Mouse (Mus musculus): ENCODE results near the gene Nebl. TPM values are rescaled to one million over a fixed set of nuclear protein-coding genes. Genes with fewer than 3 reads are reported as not detected.
A peak's percentile ranks its signal among the peaks of the same experiment; 100 is the strongest.

Gene Nebl
- polyA plus RNA-seq, 1 experiment = 132 TPM

DNA sequence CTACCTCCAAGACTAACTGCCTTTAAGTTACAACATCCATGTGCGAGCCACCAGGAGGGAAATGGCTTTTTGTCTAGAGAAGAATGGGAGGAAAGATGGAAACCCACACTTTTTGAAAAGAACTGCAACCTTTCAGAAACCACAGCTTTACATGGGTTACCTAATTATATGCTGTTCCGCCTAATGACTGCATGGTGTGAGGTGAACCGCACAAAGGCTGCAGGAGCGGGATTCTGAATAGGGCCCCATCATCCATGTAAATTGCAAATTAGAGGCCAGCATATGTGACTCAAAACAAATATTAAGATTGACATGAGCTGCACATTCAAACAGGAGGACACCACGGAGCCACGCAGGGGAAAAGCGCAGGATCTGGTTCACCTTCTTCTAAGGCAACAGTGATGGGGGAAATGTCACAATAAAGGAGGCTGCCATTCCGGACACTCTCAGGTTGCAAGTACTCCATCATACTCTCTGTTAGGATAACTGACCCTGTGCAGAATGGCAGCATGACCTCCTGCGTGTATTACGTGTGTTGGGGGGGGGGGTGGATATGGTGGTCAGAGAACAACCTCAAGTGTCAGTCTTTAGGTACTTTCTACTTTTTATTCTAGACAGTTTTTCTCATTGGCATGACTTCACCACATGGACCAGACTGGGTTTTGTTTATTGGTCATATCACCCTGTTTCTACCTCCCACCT lies 294.4 kb downstream of the Nebl start:
- 96% methylated on average over 10 of the region's 10 CpGs for WGBS
- Histone ChIP-seq H3K4me1 (replicated peaks; ENCODE audit: control insufficient read depth, insufficient read depth, low read length) (no peaks in the 10 kb centered on the region), H3K27ac (ENCODE audit: control insufficient read depth, insufficient read depth, low read length) (no peak overlapping the region), H3K36me3 (ENCODE audit: control insufficient read depth, insufficient read depth, low read length) (no peaks in the 10 kb centered on the region), H3K27me3 (ENCODE audit: control insufficient read depth, insufficient read depth, low read length) (no peaks in the 10 kb centered on the region), H3K4me3 (ENCODE audit: control insufficient read depth, insufficient read depth, low read length) (no peak overlapping the region)
- DNase-seq = no peak
- TF ChIP-seq CTCF (IDR thresholded peaks at IDR 0.05; ENCODE audit: borderline replicate concordance, control insufficient read depth, extremely low read depth, insufficient read depth, low read length, poor library complexity) (no peak), POLR2A (IDR thresholded peaks at IDR 0.05; ENCODE audit: control insufficient read depth, extremely low read depth, insufficient read depth, low read length, poor library complexity) (no peak)

DNA sequence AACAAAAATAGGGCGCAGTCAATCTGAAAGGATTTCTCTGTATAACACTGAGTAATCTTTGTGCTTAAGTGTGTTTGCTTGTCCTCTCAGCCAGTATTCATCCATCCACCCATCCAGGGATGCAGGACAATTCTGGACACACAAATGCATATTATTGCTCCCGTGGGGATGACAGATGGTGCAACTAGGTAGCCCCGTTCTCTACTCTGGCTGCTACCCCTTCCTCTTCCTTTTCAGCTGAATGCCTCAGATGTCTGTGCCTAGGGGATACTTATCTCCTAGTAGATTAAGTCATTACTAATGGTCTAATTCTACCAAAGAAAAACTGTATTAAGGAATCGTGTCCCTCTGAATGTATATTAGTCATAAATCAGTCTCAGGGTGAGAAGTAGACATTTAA lies 296.0 kb downstream of the Nebl start:
- 81% methylated on average over 4 of the region's 4 CpGs for WGBS
- no peaks in the 10 kb centered on the region for H3K36me3 ChIP-seq (ENCODE audit: control insufficient read depth, insufficient read depth, low read length)
- H3K27ac ChIP-seq (ENCODE audit: control insufficient read depth, insufficient read depth, low read length) = no peak overlapping the region
- TF ChIP-seq CTCF (IDR thresholded peaks at IDR 0.05; ENCODE audit: borderline replicate concordance, control insufficient read depth, extremely low read depth, insufficient read depth, low read length, poor library complexity) (no peak), POLR2A (IDR thresholded peaks at IDR 0.05; ENCODE audit: control insufficient read depth, extremely low read depth, insufficient read depth, low read length, poor library complexity) (no peak)
- H3K27me3 ChIP-seq (ENCODE audit: control insufficient read depth, insufficient read depth, low read length) = no peaks in the 10 kb centered on the region
- H3K4me1 ChIP-seq (replicated peaks; ENCODE audit: control insufficient read depth, insufficient read depth, low read length) = no peaks in the 10 kb centered on the region
- DNase-seq = no peak
- H3K4me3 ChIP-seq (ENCODE audit: control insufficient read depth, insufficient read depth, low read length) = no peak overlapping the region

DNA sequence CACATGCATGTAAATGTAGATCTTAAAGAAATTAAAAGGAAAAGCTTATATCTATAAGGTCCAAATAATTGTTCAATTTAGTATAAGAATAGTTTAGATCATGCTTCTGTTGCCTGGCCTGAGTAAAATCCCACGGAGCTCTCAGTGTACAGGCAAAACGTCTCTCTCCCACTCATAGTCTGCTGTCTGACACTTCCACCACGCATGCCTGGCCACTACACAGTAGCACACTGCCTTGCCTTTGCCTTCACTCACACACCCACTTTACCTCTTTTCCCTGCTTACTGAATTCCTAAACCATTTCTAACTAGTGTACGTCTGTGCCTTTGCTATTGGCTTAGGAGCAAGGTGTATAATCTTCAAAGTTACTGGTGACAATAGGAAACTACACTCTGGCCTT lies 302.2 kb downstream of the Nebl start:
- TF ChIP-seq POLR2A (IDR thresholded peaks at IDR 0.05; ENCODE audit: control insufficient read depth, extremely low read depth, insufficient read depth, low read length, poor library complexity) = no peak
- Histone ChIP-seq H3K4me3 (ENCODE audit: control insufficient read depth, insufficient read depth, low read length) (no peak overlapping the region), H3K27ac (ENCODE audit: control insufficient read depth, insufficient read depth, low read length) (no peak overlapping the region), H3K36me3 (ENCODE audit: control insufficient read depth, insufficient read depth, low read length) (no peaks in the 10 kb centered on the region), H3K4me1 (replicated peaks; ENCODE audit: control insufficient read depth, insufficient read depth, low read length) (no peaks in the 10 kb centered on the region), H3K27me3 (ENCODE audit: control insufficient read depth, insufficient read depth, low read length) (no peaks in the 10 kb centered on the region)
- no peak for DNase-seq
- WGBS = 98% methylated on average over 4 of the region's 4 CpGs

DNA sequence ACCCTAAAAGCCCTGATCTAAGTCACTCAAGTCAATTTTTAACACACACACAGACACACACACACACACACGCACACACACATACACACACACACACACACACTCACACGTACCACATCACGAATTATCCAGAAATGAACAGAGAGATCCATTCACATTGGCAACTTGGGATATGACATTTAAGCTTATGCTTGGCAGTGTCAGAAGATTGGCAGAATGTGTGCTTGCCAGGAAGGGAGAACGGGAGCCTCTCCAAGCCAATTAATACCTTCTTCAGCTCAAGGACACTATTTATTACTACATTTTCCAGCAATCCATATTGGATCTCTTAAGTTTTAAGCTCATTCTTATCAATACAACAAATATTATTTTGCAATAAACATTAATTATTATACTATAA lies 303.1 kb downstream of the Nebl start:
- H3K36me3 ChIP-seq (ENCODE audit: control insufficient read depth, insufficient read depth, low read length) = no peaks in the 10 kb centered on the region
- H3K4me3 ChIP-seq (ENCODE audit: control insufficient read depth, insufficient read depth, low read length) = no peak overlapping the region
- TF ChIP-seq CTCF (IDR thresholded peaks at IDR 0.05; ENCODE audit: borderline replicate concordance, control insufficient read depth, extremely low read depth, insufficient read depth, low read length, poor library complexity) = no peak
- TF ChIP-seq POLR2A (IDR thresholded peaks at IDR 0.05; ENCODE audit: control insufficient read depth, extremely low read depth, insufficient read depth, low read length, poor library complexity) = no peak
- H3K27ac ChIP-seq (ENCODE audit: control insufficient read depth, insufficient read depth, low read length) = no peak overlapping the region
- no peaks in the 10 kb centered on the region for H3K4me1 ChIP-seq (replicated peaks; ENCODE audit: control insufficient read depth, insufficient read depth, low read length)
- 91% methylated on average over 4 of the region's 4 CpGs for WGBS
- H3K27me3 ChIP-seq (ENCODE audit: control insufficient read depth, insufficient read depth, low read length) = no peaks in the 10 kb centered on the region
- no peak for DNase-seq

DNA sequence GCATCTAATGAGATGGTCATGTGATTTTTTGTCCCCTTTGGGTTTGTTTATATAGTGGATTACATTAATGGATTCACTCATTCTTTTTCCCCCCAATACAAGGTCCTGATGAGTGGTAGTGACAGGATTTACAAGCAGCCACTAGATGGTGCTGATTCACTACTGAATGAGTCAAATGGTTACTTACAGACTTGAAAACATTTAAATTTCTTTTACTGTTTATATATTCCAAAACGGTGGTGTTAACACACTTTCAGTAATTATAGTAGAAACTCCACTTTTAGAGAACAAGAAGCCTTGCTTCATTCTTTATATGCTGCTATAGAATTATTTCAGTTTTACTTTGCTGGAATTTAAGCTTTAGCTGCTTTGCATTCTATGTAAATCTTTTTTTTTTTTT lies 308.3 kb downstream of the Nebl start:
- no peak overlapping the region for H3K4me3 ChIP-seq (ENCODE audit: control insufficient read depth, insufficient read depth, low read length)
- no peak overlapping the region for H3K27ac ChIP-seq (ENCODE audit: control insufficient read depth, insufficient read depth, low read length)
- 0% methylated on average over 1 of the region's 1 CpGs for WGBS
- no peaks in the 10 kb centered on the region for H3K27me3 ChIP-seq (ENCODE audit: control insufficient read depth, insufficient read depth, low read length)
- no peak for TF ChIP-seq CTCF (IDR thresholded peaks at IDR 0.05; ENCODE audit: borderline replicate concordance, control insufficient read depth, extremely low read depth, insufficient read depth, low read length, poor library complexity)
- TF ChIP-seq POLR2A (IDR thresholded peaks at IDR 0.05; ENCODE audit: control insufficient read depth, extremely low read depth, insufficient read depth, low read length, poor library complexity) = no peak
- H3K36me3 ChIP-seq (ENCODE audit: control insufficient read depth, insufficient read depth, low read length) = no peaks in the 10 kb centered on the region
- H3K4me1 ChIP-seq (replicated peaks; ENCODE audit: control insufficient read depth, insufficient read depth, low read length) = no peaks in the 10 kb centered on the region
- DNase-seq = peak; percentile 30

DNA sequence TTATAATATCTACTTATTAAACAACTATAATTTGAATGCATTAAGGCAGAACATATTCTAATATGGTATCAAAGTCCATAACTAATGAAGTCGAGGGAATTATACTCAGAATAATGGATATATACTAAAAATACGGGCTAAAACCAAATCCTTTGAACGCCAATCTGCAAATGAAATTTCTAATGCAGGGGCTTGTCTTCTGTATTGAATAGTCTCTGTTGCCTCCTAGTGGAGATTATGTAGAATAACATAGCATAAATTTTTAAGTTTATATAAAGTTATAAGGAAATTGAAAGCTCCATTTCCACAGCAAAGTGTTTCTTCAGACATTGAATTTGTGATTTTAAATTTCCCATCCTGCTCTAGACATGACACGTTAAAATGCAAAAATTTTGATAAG lies 315.9 kb downstream of the Nebl start:
- Histone ChIP-seq H3K4me3 (ENCODE audit: control insufficient read depth, insufficient read depth, low read length) (no peak overlapping the region), H3K27ac (ENCODE audit: control insufficient read depth, insufficient read depth, low read length) (no peak overlapping the region), H3K36me3 (ENCODE audit: control insufficient read depth, insufficient read depth, low read length) (no peaks in the 10 kb centered on the region), H3K4me1 (replicated peaks; ENCODE audit: control insufficient read depth, insufficient read depth, low read length) (peaks cover 9% of the 10 kb centered on the region), H3K27me3 (ENCODE audit: control insufficient read depth, insufficient read depth, low read length) (no peaks in the 10 kb centered on the region)
- TF ChIP-seq CTCF (IDR thresholded peaks at IDR 0.05; ENCODE audit: borderline replicate concordance, control insufficient read depth, extremely low read depth, insufficient read depth, low read length, poor library complexity) (no peak), POLR2A (IDR thresholded peaks at IDR 0.05; ENCODE audit: control insufficient read depth, extremely low read depth, insufficient read depth, low read length, poor library complexity) (no peak)
- 11% methylated on average over 4 of the region's 4 CpGs for WGBS
- no peak for DNase-seq

DNA sequence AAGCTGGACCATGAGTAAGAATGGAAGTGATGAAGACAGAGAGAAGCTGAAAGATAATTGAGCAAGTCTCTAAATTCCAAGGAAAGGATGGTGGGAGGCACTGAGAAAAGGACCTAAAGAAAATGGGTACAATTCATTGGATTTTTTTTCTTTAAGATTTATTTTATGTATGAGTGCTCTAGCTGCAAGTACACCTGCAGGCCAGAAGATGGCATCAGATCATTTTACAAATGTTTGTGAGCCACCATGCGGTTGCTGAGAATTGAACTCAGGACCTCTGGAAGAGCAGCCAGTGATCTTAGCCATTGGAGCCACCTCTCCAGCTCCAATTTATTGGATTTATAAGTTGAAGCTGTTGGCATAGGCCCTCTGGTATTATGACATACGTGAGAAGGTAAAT lies 316.9 kb downstream of the Nebl start:
- WGBS = 89% methylated on average over 2 of the region's 2 CpGs
- no peak for TF ChIP-seq CTCF (IDR thresholded peaks at IDR 0.05; ENCODE audit: borderline replicate concordance, control insufficient read depth, extremely low read depth, insufficient read depth, low read length, poor library complexity)
- TF ChIP-seq POLR2A (IDR thresholded peaks at IDR 0.05; ENCODE audit: control insufficient read depth, extremely low read depth, insufficient read depth, low read length, poor library complexity) = no peak
- H3K4me1 ChIP-seq (replicated peaks; ENCODE audit: control insufficient read depth, insufficient read depth, low read length) = peaks cover 9% of the 10 kb centered on the region
- H3K27ac ChIP-seq (ENCODE audit: control insufficient read depth, insufficient read depth, low read length) = no peak overlapping the region
- DNase-seq = no peak
- no peaks in the 10 kb centered on the region for H3K27me3 ChIP-seq (ENCODE audit: control insufficient read depth, insufficient read depth, low read length)
- no peak overlapping the region for H3K4me3 ChIP-seq (ENCODE audit: control insufficient read depth, insufficient read depth, low read length)
- no peaks in the 10 kb centered on the region for H3K36me3 ChIP-seq (ENCODE audit: control insufficient read depth, insufficient read depth, low read length)
